Mouse (Mus musculus): Measurements from ENCODE around the gene Cradd. TPM values are rescaled to one million over a fixed set of nuclear protein-coding genes. Genes with fewer than 3 reads are reported as not detected.
A peak's percentile ranks its signal among the peaks of the same experiment; 100 is the strongest.

Cradd gene
- polyA plus RNA-seq, 1 experiment from 2014 or later = 8.7 TPM

DNA sequence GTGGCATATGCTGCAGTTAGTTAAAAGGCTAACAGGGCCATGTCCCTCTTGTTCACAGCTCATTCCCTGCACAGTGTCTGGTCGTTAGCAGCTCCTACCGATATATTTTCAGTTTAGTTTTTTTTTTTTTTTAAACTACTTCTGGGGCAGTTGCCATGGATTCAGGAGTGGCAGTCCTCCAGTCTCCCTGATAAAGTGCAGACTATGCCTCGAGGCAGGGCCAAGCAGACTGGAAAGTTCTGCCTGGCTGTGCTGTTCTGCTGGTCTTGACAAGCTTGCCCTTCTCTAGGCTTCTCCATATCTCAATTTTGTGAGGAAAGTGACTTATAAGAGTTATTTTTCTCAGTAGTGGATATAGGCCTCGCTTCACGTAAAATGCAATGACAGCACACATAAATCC is 139.7 kb downstream of the Cradd start:
- no peak for ATAC-seq
- Histone ChIP-seq H3K27ac (ENCODE audit: low read depth, low read length) (no peak overlapping the region), H3K27me3 (replicated peaks; ENCODE audit: control insufficient read depth, insufficient read depth, low read length) (no peaks in the 10 kb centered on the region), H3K4me2 (ENCODE audit: low read length) (no peak overlapping the region), H3K4me1 (ENCODE audit: control insufficient read depth, insufficient read depth, low read depth, low read length) (peaks cover 7% of the 10 kb centered on the region), H3K4me3 (ENCODE audit: low read length) (no peak overlapping the region), H3K9me3 (ENCODE audit: control insufficient read depth, low read length) (no peaks in the 10 kb centered on the region), H3K36me3 (ENCODE audit: control insufficient read depth, insufficient read depth, low read length) (no peaks in the 10 kb centered on the region), H3K9ac (ENCODE audit: low read depth, low read length) (no peak overlapping the region)
- WGBS = 59% methylated on average over 5 of the region's 5 CpGs

- peak; percentile 72 for ATAC-seq
- Histone ChIP-seq H3K36me3 (ENCODE audit: control insufficient read depth, insufficient read depth, low read length) (no peaks in the 10 kb centered on the region), H3K4me1 (ENCODE audit: control insufficient read depth, insufficient read depth, low read depth, low read length) (peaks cover 7% of the 10 kb centered on the region), H3K27ac (ENCODE audit: low read depth, low read length) (no peak overlapping the region), H3K9ac (ENCODE audit: low read depth, low read length) (no peak overlapping the region), H3K4me2 (ENCODE audit: low read length) (no peak overlapping the region), H3K27me3 (replicated peaks; ENCODE audit: control insufficient read depth, insufficient read depth, low read length) (no peaks in the 10 kb centered on the region), H3K9me3 (ENCODE audit: control insufficient read depth, low read length) (no peaks in the 10 kb centered on the region), H3K4me3 (ENCODE audit: low read length) (no peak overlapping the region)
- WGBS = 41% methylated on average over 4 of the region's 4 CpGs
Observed at GRCm38 (mm10) chr10:95183051-95183450, 140.9 kb downstream of the Cradd start.

DNA sequence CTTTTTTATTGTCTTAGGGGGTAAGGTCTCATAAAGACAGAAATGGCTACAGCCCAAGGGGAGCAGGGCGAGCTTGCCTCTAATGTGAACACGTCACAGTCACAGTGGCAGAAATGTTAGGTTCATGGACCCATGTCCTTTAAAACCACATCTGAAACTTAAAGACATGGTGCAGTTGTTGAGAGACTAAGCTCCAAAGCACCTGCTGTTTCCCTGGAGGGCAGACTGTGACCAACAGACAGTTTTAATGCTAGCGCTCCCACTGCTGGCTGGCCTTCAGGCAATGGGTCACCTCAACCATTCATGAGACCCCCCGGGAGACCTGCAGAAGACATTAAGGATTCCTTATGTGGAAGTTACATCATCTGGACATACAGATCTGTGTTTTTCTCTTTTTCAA is 141.5 kb downstream of the Cradd start:
- Histone ChIP-seq H3K4me1 (ENCODE audit: control insufficient read depth, insufficient read depth, low read depth, low read length) (peaks cover 7% of the 10 kb centered on the region), H3K4me3 (ENCODE audit: low read length) (no peak overlapping the region), H3K27me3 (replicated peaks; ENCODE audit: control insufficient read depth, insufficient read depth, low read length) (no peaks in the 10 kb centered on the region), H3K9ac (ENCODE audit: low read depth, low read length) (no peak overlapping the region), H3K9me3 (ENCODE audit: control insufficient read depth, low read length) (no peaks in the 10 kb centered on the region), H3K36me3 (ENCODE audit: control insufficient read depth, insufficient read depth, low read length) (no peaks in the 10 kb centered on the region), H3K27ac (ENCODE audit: low read depth, low read length) (no peak overlapping the region), H3K4me2 (ENCODE audit: low read length) (no peak overlapping the region)
- no peak for ATAC-seq
- WGBS = 73% methylated on average over 4 of the region's 4 CpGs

- H3K4me1 ChIP-seq (ENCODE audit: control insufficient read depth, insufficient read depth, low read depth, low read length) = peaks cover 7% of the 10 kb centered on the region
- peak overlapping the region; percentile 44 for H3K4me2 ChIP-seq (ENCODE audit: low read length)
- H3K36me3 ChIP-seq (ENCODE audit: control insufficient read depth, insufficient read depth, low read length) = no peaks in the 10 kb centered on the region
- peak; percentile 57 for ATAC-seq
- no peaks in the 10 kb centered on the region for H3K9me3 ChIP-seq (ENCODE audit: control insufficient read depth, low read length)
- H3K9ac ChIP-seq (ENCODE audit: low read depth, low read length) = peak overlapping the region; percentile 48
- H3K4me3 ChIP-seq (ENCODE audit: low read length) = peak overlapping the region; percentile 18; the same call in 1 of the 2 replicates
- no peaks in the 10 kb centered on the region for H3K27me3 ChIP-seq (replicated peaks; ENCODE audit: control insufficient read depth, insufficient read depth, low read length)
- 46% methylated on average over 10 of the region's 10 CpGs for WGBS
- no peak overlapping the region for H3K27ac ChIP-seq (ENCODE audit: low read depth, low read length)
Observed at GRCm38 (mm10) chr10:95181553-95181952, 142.4 kb downstream of the Cradd start.

- H3K4me3 ChIP-seq (ENCODE audit: low read length) = no peak overlapping the region
- H3K36me3 ChIP-seq (ENCODE audit: control insufficient read depth, insufficient read depth, low read length) = no peaks in the 10 kb centered on the region
- no peaks in the 10 kb centered on the region for H3K27me3 ChIP-seq (replicated peaks; ENCODE audit: control insufficient read depth, insufficient read depth, low read length)
- H3K9me3 ChIP-seq (ENCODE audit: control insufficient read depth, low read length) = no peaks in the 10 kb centered on the region
- H3K27ac ChIP-seq (ENCODE audit: low read depth, low read length) = no peak overlapping the region
- WGBS = 90% methylated on average over 3 of the region's 3 CpGs
- H3K9ac ChIP-seq (ENCODE audit: low read depth, low read length) = no peak overlapping the region
- H3K4me2 ChIP-seq (ENCODE audit: low read length) = no peak overlapping the region
- H3K4me1 ChIP-seq (ENCODE audit: control insufficient read depth, insufficient read depth, low read depth, low read length) = peaks cover 7% of the 10 kb centered on the region
- no peak for ATAC-seq
Observed at GRCm38 (mm10) chr10:95180900-95181299, 143.0 kb downstream of the Cradd start.

DNA sequence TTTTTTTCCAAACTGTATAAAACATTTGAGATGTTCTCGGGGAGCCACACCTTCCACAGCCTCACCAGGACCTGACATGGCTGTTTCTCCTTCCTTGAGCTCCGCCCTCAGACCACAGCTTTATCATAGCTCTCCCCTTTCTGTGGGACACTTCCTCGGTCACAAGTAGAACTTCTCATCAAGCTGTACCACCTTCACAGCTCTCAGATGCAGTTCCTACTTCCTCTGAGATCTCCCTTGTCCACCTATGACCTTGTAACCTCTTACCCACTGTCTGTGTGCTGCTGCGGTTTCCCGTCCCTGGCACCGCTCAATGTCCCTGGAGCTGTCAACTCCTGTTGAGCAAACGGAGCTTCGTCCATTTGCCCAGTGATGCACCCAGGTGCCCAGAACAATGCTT is 143.8 kb downstream of the Cradd start:
- 86% methylated on average over 8 of the region's 8 CpGs for WGBS
- H3K4me2 ChIP-seq (ENCODE audit: low read length) = no peak overlapping the region
- peaks cover 9% of the 10 kb centered on the region for H3K4me1 ChIP-seq (ENCODE audit: control insufficient read depth, insufficient read depth, low read depth, low read length)
- no peaks in the 10 kb centered on the region for H3K36me3 ChIP-seq (ENCODE audit: control insufficient read depth, insufficient read depth, low read length)
- H3K27ac ChIP-seq (ENCODE audit: low read depth, low read length) = no peak overlapping the region
- H3K9me3 ChIP-seq (ENCODE audit: control insufficient read depth, low read length) = no peaks in the 10 kb centered on the region
- no peak overlapping the region for H3K4me3 ChIP-seq (ENCODE audit: low read length)
- H3K9ac ChIP-seq (ENCODE audit: low read depth, low read length) = no peak overlapping the region
- no peak for ATAC-seq
- no peaks in the 10 kb centered on the region for H3K27me3 ChIP-seq (replicated peaks; ENCODE audit: control insufficient read depth, insufficient read depth, low read length)

DNA sequence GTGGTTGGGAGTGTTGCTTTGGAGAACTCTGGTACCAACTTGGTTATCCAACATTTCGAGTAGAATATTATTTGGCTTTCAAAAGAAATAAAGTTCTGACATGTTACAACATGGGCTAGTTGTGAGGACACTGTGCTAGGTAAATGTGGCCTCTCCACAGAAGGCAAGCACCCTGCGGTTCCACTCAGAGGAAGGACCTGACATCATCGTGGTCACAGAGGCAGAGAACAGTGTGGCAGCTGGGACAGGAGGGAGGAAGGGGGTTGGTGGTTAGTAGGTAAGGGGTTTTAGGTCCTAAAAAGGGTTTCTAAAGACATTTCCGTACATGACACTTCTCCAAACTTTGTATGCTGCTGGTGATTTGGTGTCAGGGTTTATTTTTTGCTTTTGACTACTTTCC is 145.1 kb downstream of the Cradd start:
- 87% methylated on average over 4 of the region's 4 CpGs for WGBS

GRCm38 (mm10) chr10:95175423-95176120 is 148.4 kb downstream of the Cradd start:
- Histone ChIP-seq H3K4me3 (ENCODE audit: low read length) (no peak overlapping the region), H3K9me3 (ENCODE audit: control insufficient read depth, low read length) (no peaks in the 10 kb centered on the region), H3K27ac (ENCODE audit: low read depth, low read length) (no peak overlapping the region), H3K9ac (ENCODE audit: low read depth, low read length) (no peak overlapping the region), H3K27me3 (replicated peaks; ENCODE audit: control insufficient read depth, insufficient read depth, low read length) (no peaks in the 10 kb centered on the region), H3K36me3 (ENCODE audit: control insufficient read depth, insufficient read depth, low read length) (no peaks in the 10 kb centered on the region), H3K4me2 (ENCODE audit: low read length) (no peak overlapping the region), H3K4me1 (ENCODE audit: control insufficient read depth, insufficient read depth, low read depth, low read length) (peaks cover 2% of the 10 kb centered on the region; the same call in 1 of the 2 replicates)
- ATAC-seq = 0 out of 2 replicates have a peak, but pooled peaks have one; percentile 13
- 58% methylated on average over 22 of the region's 26 CpGs for WGBS

More for the DNA sequence above, 145.1 kb downstream of the Cradd start:
- no peak for ATAC-seq
- Histone ChIP-seq H3K9ac (ENCODE audit: low read depth, low read length) (no peak overlapping the region), H3K4me3 (ENCODE audit: low read length) (no peak overlapping the region), H3K27me3 (replicated peaks; ENCODE audit: control insufficient read depth, insufficient read depth, low read length) (no peaks in the 10 kb centered on the region), H3K27ac (ENCODE audit: low read depth, low read length) (no peak overlapping the region), H3K36me3 (ENCODE audit: control insufficient read depth, insufficient read depth, low read length) (no peaks in the 10 kb centered on the region), H3K4me1 (ENCODE audit: control insufficient read depth, insufficient read depth, low read depth, low read length) (peaks cover 9% of the 10 kb centered on the region), H3K4me2 (ENCODE audit: low read length) (no peak overlapping the region), H3K9me3 (ENCODE audit: control insufficient read depth, low read length) (no peaks in the 10 kb centered on the region)

DNA sequence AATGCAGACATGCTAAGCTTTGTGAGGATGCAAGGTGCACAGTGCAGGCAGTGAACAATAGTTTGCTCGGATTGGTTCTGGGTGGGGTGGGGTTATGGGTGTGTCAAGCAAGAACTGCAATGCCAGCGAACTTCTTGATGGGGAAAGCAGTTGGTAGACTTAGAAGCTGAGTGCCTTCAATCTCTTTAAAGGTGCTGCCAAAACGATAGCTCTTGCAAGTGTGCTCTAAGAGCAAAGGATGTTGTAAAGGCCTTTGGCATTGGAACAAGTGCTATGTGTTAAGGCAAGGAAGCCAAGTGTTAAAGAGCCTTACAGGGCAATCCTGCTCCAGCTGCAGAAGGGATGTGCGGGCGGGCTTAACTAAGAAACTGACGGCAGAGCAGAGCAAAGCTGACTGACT is 149.7 kb downstream of the Cradd start:
- WGBS = 76% methylated on average over 6 of the region's 6 CpGs
- H3K36me3 ChIP-seq (ENCODE audit: control insufficient read depth, insufficient read depth, low read length) = no peaks in the 10 kb centered on the region
- no peak overlapping the region for H3K9ac ChIP-seq (ENCODE audit: low read depth, low read length)
- no peak for ATAC-seq
- H3K9me3 ChIP-seq (ENCODE audit: control insufficient read depth, low read length) = no peaks in the 10 kb centered on the region
- H3K4me3 ChIP-seq (ENCODE audit: low read length) = no peak overlapping the region
- H3K4me1 ChIP-seq (ENCODE audit: control insufficient read depth, insufficient read depth, low read depth, low read length) = peaks cover 2% of the 10 kb centered on the region; the same call in 1 of the 2 replicates
- H3K4me2 ChIP-seq (ENCODE audit: low read length) = no peak overlapping the region
- no peak overlapping the region for H3K27ac ChIP-seq (ENCODE audit: low read depth, low read length)
- H3K27me3 ChIP-seq (replicated peaks; ENCODE audit: control insufficient read depth, insufficient read depth, low read length) = no peaks in the 10 kb centered on the region
